Mouse (Mus musculus): Measurements from ENCODE around the gene Acod1. TPM values are rescaled to one million over a fixed set of nuclear protein-coding genes. Genes with fewer than 3 reads are reported as not detected.

The Acod1 gene
- polyA plus RNA-seq (2015; fragmentation: Nextera tagmentation; extraction: Ambion mirVana) = not detected in 2 replicates

- Histone ChIP-seq H3K4me2 (ENCODE audit: low read length) (no peak within 1 kb of the TSS), H3K4me3 (replicated peaks; ENCODE audit: low read length) (no peak within 1 kb of the TSS), H3K9me3 (ENCODE audit: control insufficient read depth, low read length) (no peaks in the 10 kb centered on the region), H3K27me3 (replicated peaks; ENCODE audit: control insufficient read depth, insufficient read depth, low read length) (no peaks in the 10 kb centered on the region), H3K27ac (ENCODE audit: low read length) (no peak within 1 kb of the TSS), H3K36me3 (ENCODE audit: control insufficient read depth, insufficient read depth) (no peaks in the 10 kb centered on the region), H3K4me1 (replicated peaks; ENCODE audit: control insufficient read depth, insufficient read depth, low read length) (no peaks in the 10 kb centered on the region), H3K9ac (replicated peaks; ENCODE audit: low read depth, low read length) (no peak within 1 kb of the TSS)
- ATAC-seq = no peak
- WGBS = 78% methylated on average over 2 of the region's 2 CpGs
Observed at GRCm38 (mm10) chr14:103046677-103047076, at the start of gene Acod1. Acod1 (plus strand) TSS chr14:103046977.

- Histone ChIP-seq H3K9me3 (ENCODE audit: control insufficient read depth, low read length) (no peaks in the 10 kb centered on the region), H3K36me3 (ENCODE audit: control insufficient read depth, insufficient read depth) (no peaks in the 10 kb centered on the region), H3K27ac (ENCODE audit: low read length) (no peak overlapping the region), H3K9ac (replicated peaks; ENCODE audit: low read depth, low read length) (no peak overlapping the region), H3K4me3 (replicated peaks; ENCODE audit: low read length) (no peak overlapping the region), H3K4me1 (replicated peaks; ENCODE audit: control insufficient read depth, insufficient read depth, low read length) (no peaks in the 10 kb centered on the region), H3K27me3 (replicated peaks; ENCODE audit: control insufficient read depth, insufficient read depth, low read length) (no peaks in the 10 kb centered on the region), H3K4me2 (ENCODE audit: low read length) (no peak overlapping the region)
- 88% methylated on average over 4 of the region's 4 CpGs for WGBS
- no peak for ATAC-seq
Observed at GRCm38 (mm10) chr14:103007737-103008136, 39.0 kb upstream of the Acod1 start.

- Histone ChIP-seq H3K27ac (ENCODE audit: low read length) (no peak overlapping the region), H3K4me1 (replicated peaks; ENCODE audit: control insufficient read depth, insufficient read depth, low read length) (no peaks in the 10 kb centered on the region), H3K9me3 (ENCODE audit: control insufficient read depth, low read length) (no peaks in the 10 kb centered on the region), H3K36me3 (ENCODE audit: control insufficient read depth, insufficient read depth) (no peaks in the 10 kb centered on the region), H3K4me2 (ENCODE audit: low read length) (no peak overlapping the region), H3K4me3 (replicated peaks; ENCODE audit: low read length) (no peak overlapping the region), H3K9ac (replicated peaks; ENCODE audit: low read depth, low read length) (no peak overlapping the region), H3K27me3 (replicated peaks; ENCODE audit: control insufficient read depth, insufficient read depth, low read length) (no peaks in the 10 kb centered on the region)
- WGBS = 31% methylated on average over 5 of the region's 5 CpGs
- no peak for ATAC-seq
Observed at GRCm38 (mm10) chr14:103011782-103012181, 35.0 kb upstream of the Acod1 start.

- 30% methylated on average over 4 of the region's 4 CpGs for WGBS
- Histone ChIP-seq H3K27me3 (replicated peaks; ENCODE audit: control insufficient read depth, insufficient read depth, low read length) (no peaks in the 10 kb centered on the region), H3K4me3 (replicated peaks; ENCODE audit: low read length) (no peak overlapping the region), H3K9ac (replicated peaks; ENCODE audit: low read depth, low read length) (no peak overlapping the region), H3K4me1 (replicated peaks; ENCODE audit: control insufficient read depth, insufficient read depth, low read length) (no peaks in the 10 kb centered on the region), H3K4me2 (ENCODE audit: low read length) (no peak overlapping the region), H3K9me3 (ENCODE audit: control insufficient read depth, low read length) (no peaks in the 10 kb centered on the region), H3K36me3 (ENCODE audit: control insufficient read depth, insufficient read depth) (no peaks in the 10 kb centered on the region), H3K27ac (ENCODE audit: low read length) (no peak overlapping the region)
- peak; percentile 91 for ATAC-seq
Observed at GRCm38 (mm10) chr14:103012563-103013150, 34.1 kb upstream of the Acod1 start.

GRCm38 (mm10) chr14:103017009-103017408 is 29.8 kb upstream of the Acod1 start:
- no peaks in the 10 kb centered on the region for H3K27me3 ChIP-seq (replicated peaks; ENCODE audit: control insufficient read depth, insufficient read depth, low read length)
- H3K4me3 ChIP-seq (replicated peaks; ENCODE audit: low read length) = no peak overlapping the region
- no peak overlapping the region for H3K4me2 ChIP-seq (ENCODE audit: low read length)
- no peaks in the 10 kb centered on the region for H3K36me3 ChIP-seq (ENCODE audit: control insufficient read depth, insufficient read depth)
- no peak overlapping the region for H3K27ac ChIP-seq (ENCODE audit: low read length)
- H3K9me3 ChIP-seq (ENCODE audit: control insufficient read depth, low read length) = no peaks in the 10 kb centered on the region
- H3K9ac ChIP-seq (replicated peaks; ENCODE audit: low read depth, low read length) = no peak overlapping the region
- no peaks in the 10 kb centered on the region for H3K4me1 ChIP-seq (replicated peaks; ENCODE audit: control insufficient read depth, insufficient read depth, low read length)
- no peak for ATAC-seq
- 75% methylated on average over 5 of the region's 5 CpGs for WGBS

GRCm38 (mm10) chr14:103020046-103020445 is 26.7 kb upstream of the Acod1 start:
- no peaks in the 10 kb centered on the region for H3K9me3 ChIP-seq (ENCODE audit: control insufficient read depth, low read length)
- H3K4me2 ChIP-seq (ENCODE audit: low read length) = no peak overlapping the region
- H3K9ac ChIP-seq (replicated peaks; ENCODE audit: low read depth, low read length) = no peak overlapping the region
- H3K4me3 ChIP-seq (replicated peaks; ENCODE audit: low read length) = no peak overlapping the region
- no peak for ATAC-seq
- no peaks in the 10 kb centered on the region for H3K4me1 ChIP-seq (replicated peaks; ENCODE audit: control insufficient read depth, insufficient read depth, low read length)
- WGBS = 15% methylated on average over 2 of the region's 2 CpGs
- no peak overlapping the region for H3K27ac ChIP-seq (ENCODE audit: low read length)
- no peaks in the 10 kb centered on the region for H3K36me3 ChIP-seq (ENCODE audit: control insufficient read depth, insufficient read depth)
- no peaks in the 10 kb centered on the region for H3K27me3 ChIP-seq (replicated peaks; ENCODE audit: control insufficient read depth, insufficient read depth, low read length)

GRCm38 (mm10) chr14:103029203-103029602 is 17.6 kb upstream of the Acod1 start:
- Histone ChIP-seq H3K36me3 (ENCODE audit: control insufficient read depth, insufficient read depth) (no peaks in the 10 kb centered on the region), H3K4me2 (ENCODE audit: low read length) (no peak overlapping the region), H3K9ac (replicated peaks; ENCODE audit: low read depth, low read length) (no peak overlapping the region), H3K27ac (ENCODE audit: low read length) (no peak overlapping the region), H3K4me1 (replicated peaks; ENCODE audit: control insufficient read depth, insufficient read depth, low read length) (no peaks in the 10 kb centered on the region), H3K27me3 (replicated peaks; ENCODE audit: control insufficient read depth, insufficient read depth, low read length) (no peaks in the 10 kb centered on the region), H3K9me3 (ENCODE audit: control insufficient read depth, low read length) (no peaks in the 10 kb centered on the region), H3K4me3 (replicated peaks; ENCODE audit: low read length) (no peak overlapping the region)
- 68% methylated on average over 2 of the region's 2 CpGs for WGBS
- ATAC-seq = no peak

- no peak for ATAC-seq
- WGBS = 86% methylated on average over 10 of the region's 10 CpGs
- H3K4me3 ChIP-seq (replicated peaks; ENCODE audit: low read length) = no peak overlapping the region
Observed at GRCm38 (mm10) chr14:103033271-103033823, 13.4 kb upstream of the Acod1 start.

GRCm38 (mm10) chr14:103034076-103034475 is 12.7 kb upstream of the Acod1 start:
- Histone ChIP-seq H3K9ac (replicated peaks; ENCODE audit: low read depth, low read length) (no peak overlapping the region), H3K4me2 (ENCODE audit: low read length) (no peak overlapping the region), H3K27me3 (replicated peaks; ENCODE audit: control insufficient read depth, insufficient read depth, low read length) (no peaks in the 10 kb centered on the region), H3K27ac (ENCODE audit: low read length) (no peak overlapping the region), H3K4me1 (replicated peaks; ENCODE audit: control insufficient read depth, insufficient read depth, low read length) (no peaks in the 10 kb centered on the region), H3K4me3 (replicated peaks; ENCODE audit: low read length) (no peak overlapping the region), H3K36me3 (ENCODE audit: control insufficient read depth, insufficient read depth) (no peaks in the 10 kb centered on the region), H3K9me3 (ENCODE audit: control insufficient read depth, low read length) (no peaks in the 10 kb centered on the region)
- no peak for ATAC-seq
- WGBS = 84% methylated on average over 9 of the region's 9 CpGs

More at GRCm38 (mm10) chr14:103033271-103033823, 13.4 kb upstream of the Acod1 start:
- Histone ChIP-seq H3K27me3 (replicated peaks; ENCODE audit: control insufficient read depth, insufficient read depth, low read length) (no peaks in the 10 kb centered on the region), H3K4me1 (replicated peaks; ENCODE audit: control insufficient read depth, insufficient read depth, low read length) (no peaks in the 10 kb centered on the region), H3K27ac (ENCODE audit: low read length) (no peak overlapping the region), H3K4me2 (ENCODE audit: low read length) (no peak overlapping the region), H3K36me3 (ENCODE audit: control insufficient read depth, insufficient read depth) (no peaks in the 10 kb centered on the region), H3K9me3 (ENCODE audit: control insufficient read depth, low read length) (no peaks in the 10 kb centered on the region), H3K9ac (replicated peaks; ENCODE audit: low read depth, low read length) (no peak overlapping the region)
